Mouse (Mus musculus): ENCODE measurements around the gene Nudt3. TPM values are rescaled to one million over a fixed set of nuclear protein-coding genes. Genes with fewer than 3 reads are reported as not detected.

Gene Nudt3
- polyA plus RNA-seq, 1 experiment from 2014 or later = 96.2 TPM

- DNase-seq (ENCODE audit: low spot score) = no peak
- Histone ChIP-seq H3K27ac (no peak overlapping the region), H3K4me1 (peaks cover 31% of the 10 kb centered on the region), H3K4me3 (no peak overlapping the region), H3K36me3 (no peaks in the 10 kb centered on the region), H3K9me3 (replicated peaks) (no peaks in the 10 kb centered on the region), H3K27me3 (ENCODE audit: low read depth, poor library complexity, severe bottlenecking) (peaks cover 4% of the 10 kb centered on the region; the same call in 1 of the 2 replicates)
- 66% methylated on average over 2 of the region's 2 CpGs for WGBS
Observed at GRCm38 (mm10) chr17:27541261-27541660, 82.0 kb downstream of the Nudt3 start.

- Histone ChIP-seq H3K9me3 (replicated peaks) (no peaks in the 10 kb centered on the region), H3K27me3 (ENCODE audit: low read depth, poor library complexity, severe bottlenecking) (no peaks in the 10 kb centered on the region), H3K4me1 (peaks cover 9% of the 10 kb centered on the region), H3K36me3 (no peaks in the 10 kb centered on the region), H3K27ac (0 out of 2 replicates have a peak overlapping the region, but pooled peaks have one; percentile 16), H3K4me3 (peak overlapping the region; percentile 9; the same call in 1 of the 2 replicates)
- peak; percentile 98 for DNase-seq (ENCODE audit: low spot score)
- 7% methylated on average over 10 of the region's 10 CpGs for WGBS
Observed at GRCm38 (mm10) chr17:27534718-27535117, 88.6 kb downstream of the Nudt3 start.

GRCm38 (mm10) chr17:27533354-27533753 is 89.9 kb downstream of the Nudt3 start:
- Histone ChIP-seq H3K36me3 (no peaks in the 10 kb centered on the region), H3K9me3 (replicated peaks) (no peaks in the 10 kb centered on the region), H3K27ac (no peak overlapping the region), H3K4me1 (peaks cover 18% of the 10 kb centered on the region), H3K27me3 (ENCODE audit: low read depth, poor library complexity, severe bottlenecking) (no peaks in the 10 kb centered on the region), H3K4me3 (no peak overlapping the region)
- WGBS = 91% methylated on average over 3 of the region's 3 CpGs
- no peak for DNase-seq (ENCODE audit: low spot score)

- Histone ChIP-seq H3K4me3 (no peak overlapping the region), H3K4me1 (peaks cover 18% of the 10 kb centered on the region), H3K36me3 (no peaks in the 10 kb centered on the region), H3K27ac (no peak overlapping the region), H3K9me3 (replicated peaks) (no peaks in the 10 kb centered on the region), H3K27me3 (ENCODE audit: low read depth, poor library complexity, severe bottlenecking) (no peaks in the 10 kb centered on the region)
- WGBS = 93% methylated on average over 8 of the region's 8 CpGs
- no peak for DNase-seq (ENCODE audit: low spot score)
Observed at GRCm38 (mm10) chr17:27532095-27532494, 91.2 kb downstream of the Nudt3 start.

Other genes starting within 250 kb of the Nudt3 start
- gene Grm4, start 102.1 kb downstream of the Nudt3 start, polyA plus RNA-seq (2016; fragmentation: Nextera tagmentation; extraction: Ambion mirVana) = 0.06 and 0.35 TPM in 2 replicates
- gene Hmga1, start 67.0 kb downstream of the Nudt3 start, polyA plus RNA-seq (2016; fragmentation: Nextera tagmentation; extraction: Ambion mirVana) = 904 and 1,218 TPM in 2 replicates
- 9.4 TPM in 2 replicates for gene AI413582, start 57.7 kb downstream of the Nudt3 start, polyA plus RNA-seq (2016; fragmentation: Nextera tagmentation; extraction: Ambion mirVana)
- gene RPS10-NUDT3, start 11.7 kb upstream of the Nudt3 start, polyA plus RNA-seq (2016; fragmentation: Nextera tagmentation; extraction: Ambion mirVana) = not detected in 2 replicates
- gene Rps10, start 13.2 kb upstream of the Nudt3 start, polyA plus RNA-seq (2016; fragmentation: Nextera tagmentation; extraction: Ambion mirVana) = 875 and 1,046 TPM in 2 replicates
- 5.8 and 6.0 TPM in 2 replicates for gene Pacsin1, start 32.0 kb upstream of the Nudt3 start, polyA plus RNA-seq (2016; fragmentation: Nextera tagmentation; extraction: Ambion mirVana)
- gene Spdef, start 105.5 kb upstream of the Nudt3 start, polyA plus RNA-seq (2016; fragmentation: Nextera tagmentation; extraction: Ambion mirVana) = 0.26 TPM in 1 of 2 replicates, not detected in the other
- 15.3 and 17.6 TPM in 2 replicates for gene D17Wsu92e, start 197.2 kb upstream of the Nudt3 start, polyA plus RNA-seq (2016; fragmentation: Nextera tagmentation; extraction: Ambion mirVana)
- 425 and 451 TPM in 2 replicates for gene Snrpc, start 214.7 kb upstream of the Nudt3 start, polyA plus RNA-seq (2016; fragmentation: Nextera tagmentation; extraction: Ambion mirVana)
- gene Uhrf1bp1, start 232.9 kb upstream of the Nudt3 start, polyA plus RNA-seq (2016; fragmentation: Nextera tagmentation; extraction: Ambion mirVana) = 9.3 and 10.0 TPM in 2 replicates

Measured in limb, embryonic 10.5 days (tissue).